Mouse (Mus musculus): ENCODE results near the gene Hsf2bp. TPM values are rescaled to one million over a fixed set of nuclear protein-coding genes. Genes with fewer than 3 reads are reported as not detected.
A peak's percentile ranks its signal among the peaks of the same experiment; 100 is the strongest.

The Hsf2bp gene
- total RNA-seq, 2 experiments from 2014 or later: 0.84 to 1.0 TPM

DNA sequence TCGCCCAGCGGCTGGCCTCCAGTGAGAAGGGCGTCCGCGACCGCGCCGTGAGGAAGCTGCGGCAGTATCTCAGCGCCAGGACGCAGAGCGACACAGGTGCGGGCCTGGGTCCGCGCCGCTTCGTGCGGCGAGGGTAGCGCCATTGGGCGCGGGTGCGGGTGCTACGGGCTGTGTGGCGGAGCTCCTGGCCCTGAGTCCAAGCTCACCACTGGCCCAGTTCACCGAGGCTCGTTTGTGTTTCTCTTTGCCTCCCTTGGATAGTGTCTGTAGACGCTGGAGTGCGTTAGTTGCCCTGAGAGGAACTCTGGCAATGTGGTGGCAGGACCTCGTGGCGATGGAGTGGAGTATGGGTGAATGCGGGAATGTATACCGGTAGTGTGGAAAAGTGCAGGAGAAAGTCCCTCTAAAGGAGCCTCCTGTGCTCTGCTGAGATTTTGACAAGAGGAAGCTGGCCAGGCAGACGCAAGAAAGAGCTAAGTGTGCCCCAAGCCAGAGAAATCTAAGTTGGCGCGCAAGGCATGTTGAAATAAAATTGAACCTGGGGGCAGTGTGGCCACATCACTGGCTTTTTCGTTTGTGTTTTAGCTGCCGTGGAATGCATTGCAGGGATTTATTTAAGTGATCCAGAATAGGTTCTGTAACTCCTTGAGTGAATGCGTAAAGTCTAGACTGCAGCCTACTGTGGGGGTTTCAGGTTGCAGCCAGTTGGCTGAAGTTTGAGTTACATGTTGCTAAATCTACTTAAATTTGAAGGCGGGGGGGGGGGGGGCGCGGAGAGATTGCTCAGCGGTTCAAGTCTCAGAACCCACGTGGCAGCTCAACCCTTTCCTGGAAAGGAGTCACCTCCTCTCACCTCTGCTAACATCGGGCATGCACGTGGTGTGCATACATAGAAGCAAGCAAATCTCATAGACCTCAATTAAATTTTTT, 625 bp upstream of the Hsf2bp start:
- DNase-seq (ENCODE audit: extremely low spot score in 1 of 2, low spot score in 1 of 2): no peak

DNA sequence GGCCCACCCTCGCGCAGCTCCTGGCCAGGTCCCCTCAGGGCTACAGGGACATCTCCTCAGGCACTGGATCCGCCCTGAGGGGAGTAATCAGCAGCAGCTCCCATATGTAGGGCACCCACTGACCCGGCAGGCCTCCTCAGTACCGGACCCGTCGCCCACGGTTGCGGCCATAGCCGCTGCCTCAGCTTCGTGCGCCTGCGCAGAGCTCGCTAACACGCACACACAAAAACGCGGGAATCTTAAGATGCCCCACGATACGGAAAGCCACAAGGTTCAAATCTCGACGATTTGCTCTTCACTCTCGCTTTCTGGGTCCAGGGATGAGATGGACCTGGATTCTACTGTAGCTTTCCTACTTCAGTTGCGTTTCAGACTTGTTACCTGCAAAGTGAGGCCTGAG, 1.8 kb downstream of the Hsf2bp start:
- DNase-seq (ENCODE audit: extremely low spot score in 1 of 2, low spot score in 1 of 2): no peak

DNA sequence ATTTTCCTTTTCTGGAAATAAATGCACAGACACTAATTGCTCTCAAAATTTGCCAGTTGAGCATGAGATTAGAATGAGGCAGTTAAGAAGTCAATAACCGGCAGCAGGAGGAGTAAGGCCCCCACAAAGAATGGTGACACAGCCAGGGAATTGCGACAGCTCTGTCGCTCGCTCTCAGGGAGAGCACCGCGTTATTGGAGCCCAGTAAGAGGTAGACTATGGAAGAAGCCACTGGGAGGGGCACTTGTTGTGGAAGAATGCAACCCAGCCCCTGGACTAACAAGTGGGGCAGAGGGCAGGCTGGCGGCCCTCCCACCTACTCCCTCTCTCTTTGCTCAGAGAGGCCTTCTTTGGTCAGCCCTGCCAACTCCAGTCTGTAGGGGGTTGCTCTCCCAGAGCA, 4.5 kb downstream of the Hsf2bp start:
- DNase-seq (ENCODE audit: extremely low spot score in 1 of 2, low spot score in 1 of 2): no peak

DNA sequence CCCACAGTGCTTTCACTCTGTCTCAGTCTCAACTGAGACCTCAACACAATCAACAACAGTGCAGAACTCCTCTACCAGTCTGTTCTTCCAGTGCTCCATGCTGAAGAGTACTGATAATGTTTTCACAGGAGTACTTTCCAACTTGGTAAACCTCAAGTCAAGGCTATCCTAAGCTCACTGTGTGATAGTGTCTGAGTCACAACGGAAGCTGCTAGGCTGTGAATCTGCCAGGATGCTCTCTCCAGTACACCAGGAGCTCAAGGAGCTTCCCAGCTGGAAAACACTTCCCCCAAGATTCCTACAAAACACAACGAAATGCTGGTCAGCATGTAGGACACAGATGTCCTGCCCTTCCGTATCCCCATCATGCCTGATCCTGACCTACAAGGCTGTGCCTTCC, 7.8 kb downstream of the Hsf2bp start:
- no peak for DNase-seq (ENCODE audit: extremely low spot score in 1 of 2, low spot score in 1 of 2)

DNA sequence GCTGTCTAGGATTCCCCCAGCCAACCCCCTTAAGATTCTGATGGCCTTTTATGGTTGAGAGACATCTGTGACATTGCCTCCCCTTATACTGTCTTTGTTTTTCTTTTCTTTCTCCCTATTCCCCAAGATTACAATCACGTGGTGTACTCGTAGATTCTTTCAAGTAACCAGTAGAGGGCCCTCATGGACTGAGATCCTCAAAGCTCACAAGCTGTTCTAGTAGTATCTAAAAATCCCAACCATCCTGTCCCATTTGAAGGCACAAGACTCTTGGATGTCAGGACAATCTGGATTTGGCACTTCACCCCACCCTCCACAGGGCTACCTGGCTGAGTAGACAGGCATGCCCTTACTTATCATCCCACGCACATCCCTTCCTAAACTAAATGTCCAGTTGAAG, 8.5 kb downstream of the Hsf2bp start:
- no peak for DNase-seq (ENCODE audit: extremely low spot score in 1 of 2, low spot score in 1 of 2)

DNA sequence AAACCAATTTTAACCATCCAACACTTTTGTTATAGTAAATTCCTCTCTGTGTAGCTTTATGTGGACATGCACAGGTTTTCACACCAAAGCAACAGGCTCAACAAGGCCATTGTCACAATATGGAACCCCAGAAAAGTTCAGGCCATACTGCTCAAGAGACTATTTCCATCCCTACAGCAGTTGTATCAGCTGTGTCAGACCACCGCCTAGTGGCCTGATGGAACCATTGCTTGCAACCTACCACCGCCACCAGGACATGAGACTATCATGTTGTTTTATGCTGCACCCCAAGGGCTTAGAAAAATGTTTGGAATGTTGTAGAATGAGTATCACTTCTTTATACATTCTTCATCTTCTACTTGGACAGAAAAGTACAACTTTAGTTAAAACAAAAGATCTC, 10.8 kb downstream of the Hsf2bp start:
- peak; percentile 18 to 65 for DNase-seq (ENCODE audit: extremely low spot score in 1 of 2, low spot score in 1 of 2)

DNA sequence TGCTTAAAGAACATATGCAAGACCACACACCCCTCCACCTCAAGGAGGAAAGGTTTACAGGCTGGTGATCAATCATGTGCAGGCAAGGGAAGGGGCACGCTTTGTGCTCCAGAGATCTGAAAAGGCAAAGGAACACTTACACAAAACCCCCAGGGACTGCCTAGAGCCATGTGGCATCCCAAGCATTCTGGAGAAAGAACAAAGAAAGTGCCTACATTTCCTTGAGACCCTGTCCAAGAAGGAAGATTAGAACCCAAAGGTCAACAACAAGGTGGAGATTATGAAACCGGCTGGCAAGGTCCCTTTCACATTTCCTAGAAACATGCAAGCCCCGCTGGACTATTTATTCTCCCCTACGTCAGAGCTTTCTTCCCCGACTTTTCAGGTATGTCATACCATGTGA, 11.5 kb downstream of the Hsf2bp start:
- DNase-seq (ENCODE audit: extremely low spot score in 1 of 2, low spot score in 1 of 2): no peak

DNA sequence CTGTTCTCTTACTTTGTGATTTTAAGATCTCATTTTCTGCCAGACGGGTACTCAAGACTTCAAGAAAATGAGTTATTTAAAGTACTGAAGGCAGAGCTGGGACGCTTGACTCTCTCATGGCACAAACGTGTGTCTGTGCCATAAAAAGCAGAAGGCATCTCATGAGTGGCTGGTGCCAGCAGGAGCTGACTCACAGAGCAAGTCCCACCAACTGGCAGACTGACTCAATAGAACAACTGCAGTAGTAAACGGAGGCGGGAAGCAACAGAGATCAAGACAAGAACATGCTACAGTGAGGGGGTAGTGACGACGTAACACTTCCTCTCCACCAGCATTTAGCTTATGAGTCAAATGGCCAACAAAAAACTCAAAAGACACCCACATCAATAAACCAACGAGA, 13.1 kb downstream of the Hsf2bp start:
- DNase-seq (ENCODE audit: extremely low spot score in 1 of 2, low spot score in 1 of 2): peak; percentile 34 to 44

DNA sequence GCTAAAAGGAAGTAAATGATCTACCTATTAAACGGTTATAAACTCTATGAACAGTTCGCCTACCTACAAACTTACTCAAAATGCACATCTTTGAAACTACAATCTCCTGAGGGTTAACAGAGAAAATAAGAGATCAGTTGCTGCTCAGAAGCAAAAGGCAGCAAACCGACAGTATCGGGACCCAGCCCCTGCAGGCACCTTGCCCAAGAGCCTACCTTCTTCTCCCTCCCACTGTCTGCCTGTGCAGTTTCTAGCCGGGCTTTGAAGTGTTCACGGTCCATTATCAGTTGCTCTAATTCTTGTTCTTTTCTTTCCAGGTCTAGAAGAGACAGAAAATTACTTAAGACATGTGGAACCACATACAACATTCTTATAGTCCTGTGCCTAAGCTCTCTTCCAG, 13.6 kb downstream of the Hsf2bp start:
- DNase-seq (ENCODE audit: extremely low spot score in 1 of 2, low spot score in 1 of 2): no peak

DNA sequence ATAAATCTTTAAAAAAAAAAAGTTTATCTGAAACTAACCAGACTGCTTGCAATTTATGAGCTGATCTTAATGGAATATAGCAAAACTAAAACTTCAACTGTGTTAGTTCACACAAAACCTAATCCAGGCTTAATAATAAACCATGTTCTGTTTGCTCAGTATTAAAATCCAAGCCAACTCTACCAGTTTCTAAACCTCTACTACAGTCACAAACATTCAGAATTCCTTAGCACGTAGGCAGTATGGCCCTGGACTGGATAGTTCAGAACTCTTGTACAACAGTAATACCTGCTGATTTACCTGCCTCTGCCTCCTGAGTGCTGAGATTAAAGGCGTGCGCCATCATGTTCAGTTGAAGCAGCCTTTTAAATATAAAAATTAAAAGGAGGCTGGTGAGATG, 14.2 kb downstream of the Hsf2bp start:
- DNase-seq (ENCODE audit: extremely low spot score in 1 of 2, low spot score in 1 of 2): no peak

DNA sequence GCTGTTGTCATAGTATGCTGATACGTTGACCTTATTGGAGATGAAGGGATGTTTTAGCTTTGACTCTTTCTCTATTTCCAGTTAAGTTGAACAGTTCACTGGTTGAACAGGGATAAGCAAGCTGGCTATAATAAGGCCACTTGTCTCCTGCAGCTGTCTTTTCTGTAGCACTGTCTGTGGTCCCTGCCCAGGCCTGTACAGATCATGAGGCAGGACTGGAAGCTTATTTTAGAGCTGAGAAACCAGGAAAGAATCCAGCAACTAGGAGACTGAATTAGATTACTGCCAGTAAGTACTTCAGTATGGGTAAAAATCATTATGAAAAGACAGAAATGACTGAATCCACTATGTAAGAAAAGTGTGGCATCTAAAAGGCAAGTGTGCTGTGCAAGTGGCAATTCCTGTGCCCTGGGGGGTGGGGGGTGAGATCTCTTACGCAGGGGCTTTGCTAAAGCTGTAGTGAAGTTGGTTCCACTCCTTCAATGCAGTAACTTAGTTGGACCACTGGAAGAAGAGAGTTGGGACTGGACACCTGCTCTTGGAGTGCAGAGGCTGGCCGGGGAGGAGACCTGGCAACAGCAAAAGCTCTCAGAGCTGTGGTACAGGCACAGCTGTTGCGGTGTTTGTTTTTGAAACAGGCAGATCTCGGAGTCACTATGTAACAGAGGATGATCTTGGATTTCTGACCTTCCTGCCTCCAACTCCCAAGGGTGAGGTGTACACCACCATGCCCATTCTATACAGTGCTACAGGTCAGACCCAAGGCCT, 17.8 kb downstream of the Hsf2bp start:
- no peak for DNase-seq (ENCODE audit: extremely low spot score in 1 of 2, low spot score in 1 of 2)

DNA sequence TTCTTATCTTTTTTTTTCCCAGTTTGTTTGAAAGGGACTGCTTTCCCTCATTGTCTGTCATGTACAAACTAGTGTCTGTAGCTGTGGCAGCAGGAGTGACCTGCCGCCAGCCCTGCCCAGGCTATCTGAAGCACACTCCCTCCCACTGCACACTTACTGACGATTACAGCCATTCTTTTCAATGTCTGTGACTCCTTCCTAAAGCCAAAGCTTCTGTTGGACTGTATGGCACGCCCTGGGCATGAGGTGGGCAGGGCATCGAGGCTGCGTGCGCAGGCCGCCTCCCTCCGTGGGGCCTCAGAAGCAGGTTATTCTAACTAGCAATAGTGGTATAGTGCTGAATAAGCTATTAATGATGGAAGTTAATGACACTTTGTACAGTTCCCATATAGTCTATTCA, 19.7 kb downstream of the Hsf2bp start:
- DNase-seq (ENCODE audit: extremely low spot score in 1 of 2, low spot score in 1 of 2): no peak

DNA sequence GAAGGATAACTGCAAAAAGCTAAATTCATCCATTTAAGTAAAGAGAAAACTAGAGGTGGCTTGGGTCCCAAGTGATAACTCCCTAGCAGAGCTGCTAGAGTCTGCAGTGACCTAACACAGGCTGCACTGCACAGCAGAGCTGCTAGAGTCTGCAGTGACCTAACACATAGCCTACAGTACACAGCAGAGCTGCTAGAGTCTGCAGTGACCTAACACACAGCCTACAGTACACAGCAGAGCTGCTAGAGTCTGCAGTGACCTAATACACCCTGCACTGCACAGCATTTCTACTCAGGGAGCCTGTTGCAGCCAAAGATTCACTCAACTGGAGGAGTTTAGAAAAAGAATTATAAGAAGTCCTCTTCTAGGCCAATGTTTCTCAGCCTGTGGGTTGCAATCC, 22.5 kb downstream of the Hsf2bp start:
- DNase-seq (ENCODE audit: extremely low spot score in 1 of 2, low spot score in 1 of 2): no peak

DNA sequence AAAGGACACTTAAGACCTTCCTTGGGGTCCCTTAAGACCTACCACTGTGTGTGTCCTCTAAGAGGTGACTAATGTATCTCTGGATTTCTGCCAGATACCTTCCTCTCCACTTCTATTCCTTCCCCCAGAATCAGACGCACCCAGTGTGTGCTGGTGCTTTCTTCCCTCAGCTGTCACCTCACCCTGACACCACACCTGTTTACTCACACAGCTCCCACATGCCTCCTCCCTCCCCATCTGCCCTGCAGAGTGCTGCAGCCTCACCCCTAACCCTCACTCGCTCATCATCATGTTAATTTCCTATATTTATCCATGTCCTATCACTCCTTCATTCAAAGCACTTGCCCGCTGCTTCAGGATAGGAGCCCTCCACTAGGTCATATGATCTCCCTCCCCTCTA, 23.9 kb downstream of the Hsf2bp start:
- DNase-seq (ENCODE audit: extremely low spot score in 1 of 2, low spot score in 1 of 2): no peak

DNA sequence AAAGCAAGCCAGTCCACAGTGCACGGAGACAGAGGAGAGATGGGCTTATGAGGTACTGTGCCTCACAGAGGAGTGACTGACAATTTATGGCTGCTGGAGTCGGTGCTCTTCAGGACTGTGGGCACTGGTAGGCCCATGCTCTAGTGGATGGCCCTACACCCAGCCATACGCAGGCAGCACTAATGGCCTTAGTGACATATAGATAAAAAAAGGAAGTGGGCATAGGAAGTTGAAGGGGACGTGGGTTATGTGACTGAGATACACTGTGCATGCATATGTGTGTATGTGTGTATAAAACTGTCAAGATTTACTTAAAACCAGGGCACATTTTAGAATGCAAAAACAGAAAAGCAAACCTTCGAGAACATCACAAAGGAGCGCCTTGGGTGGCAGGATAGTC, 24.5 kb downstream of the Hsf2bp start:
- no peak for DNase-seq (ENCODE audit: extremely low spot score in 1 of 2, low spot score in 1 of 2)

DNA sequence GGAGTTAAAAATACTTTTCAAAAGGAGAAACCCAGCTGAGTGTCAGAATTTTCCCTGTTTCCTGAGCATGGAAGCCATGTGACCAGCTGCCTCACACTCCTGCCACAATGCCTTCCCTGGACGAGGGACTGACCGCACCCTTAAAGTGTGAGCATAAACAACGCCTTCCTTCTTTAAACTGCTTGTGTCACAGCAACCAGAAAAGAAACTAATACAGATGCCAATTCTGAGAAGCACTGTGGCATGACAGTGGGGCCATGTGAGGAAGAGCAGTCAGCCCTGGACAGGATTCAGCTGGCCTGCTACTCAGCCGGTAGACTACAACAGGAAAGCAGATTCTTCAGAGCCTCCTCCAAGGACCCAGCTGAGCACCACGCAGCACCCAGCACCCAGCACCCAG, 29.3 kb downstream of the Hsf2bp start:
- no peak for DNase-seq (ENCODE audit: extremely low spot score in 1 of 2, low spot score in 1 of 2)

DNA sequence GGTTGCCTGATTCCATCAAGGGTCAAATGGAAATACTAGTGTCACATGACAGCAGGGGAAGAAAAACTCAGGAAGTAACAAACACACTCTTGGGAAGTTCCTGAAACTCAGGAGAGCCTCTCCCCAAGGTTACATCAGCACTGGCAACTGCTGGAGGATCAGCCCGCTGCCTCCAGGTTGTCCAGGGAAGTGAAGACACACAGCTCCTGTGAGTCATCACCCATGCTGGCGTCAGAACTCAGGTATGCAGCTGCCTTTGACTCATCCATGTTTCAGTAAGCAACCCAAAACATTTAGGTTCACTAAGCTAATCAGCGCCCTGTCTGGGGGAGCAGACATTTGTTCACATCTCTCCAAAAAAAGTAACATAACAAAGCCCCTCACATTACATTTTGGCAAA, 32.9 kb downstream of the Hsf2bp start:
- no peak for DNase-seq (ENCODE audit: extremely low spot score in 1 of 2, low spot score in 1 of 2)

DNA sequence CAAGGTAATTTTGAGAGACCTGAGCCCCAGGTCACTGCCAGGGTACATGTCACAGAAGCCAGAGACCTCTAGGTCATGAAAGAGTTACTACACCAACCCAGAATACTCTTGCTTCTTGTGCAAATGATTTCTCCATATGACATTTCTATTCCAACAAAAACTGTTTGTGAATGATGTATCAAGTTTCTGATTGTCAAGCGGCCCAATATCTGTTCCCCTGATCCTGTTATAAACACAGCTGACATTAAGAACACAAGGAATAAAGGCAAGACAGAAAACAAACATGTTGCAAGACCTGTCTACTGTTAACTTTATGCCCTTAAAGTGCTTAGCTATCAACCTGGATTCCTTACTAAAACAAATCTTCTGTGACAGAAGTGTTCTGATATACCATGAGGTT, 37.8 kb downstream of the Hsf2bp start:
- no peak for DNase-seq (ENCODE audit: extremely low spot score in 1 of 2, low spot score in 1 of 2)

DNA sequence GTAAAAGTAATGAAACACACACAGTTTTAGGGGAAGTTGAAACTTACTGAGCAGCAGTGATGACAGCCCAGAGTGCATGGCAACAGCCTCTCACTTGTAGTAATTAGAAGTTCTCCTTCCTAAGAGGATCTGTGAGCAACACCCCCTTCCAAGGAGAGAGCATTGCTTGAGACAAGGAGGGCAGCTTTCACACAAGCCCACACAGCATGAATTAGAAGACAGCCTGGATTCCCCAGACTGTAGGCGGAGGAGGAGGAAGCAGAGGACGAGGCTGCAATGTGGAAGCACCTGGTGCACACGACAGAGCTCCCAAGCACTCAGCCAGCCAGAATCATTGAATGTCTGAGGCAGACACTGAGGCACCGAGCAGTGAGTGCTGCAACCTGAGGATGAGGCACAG, 39.8 kb downstream of the Hsf2bp start:
- no peak for DNase-seq (ENCODE audit: extremely low spot score in 1 of 2, low spot score in 1 of 2)

DNA sequence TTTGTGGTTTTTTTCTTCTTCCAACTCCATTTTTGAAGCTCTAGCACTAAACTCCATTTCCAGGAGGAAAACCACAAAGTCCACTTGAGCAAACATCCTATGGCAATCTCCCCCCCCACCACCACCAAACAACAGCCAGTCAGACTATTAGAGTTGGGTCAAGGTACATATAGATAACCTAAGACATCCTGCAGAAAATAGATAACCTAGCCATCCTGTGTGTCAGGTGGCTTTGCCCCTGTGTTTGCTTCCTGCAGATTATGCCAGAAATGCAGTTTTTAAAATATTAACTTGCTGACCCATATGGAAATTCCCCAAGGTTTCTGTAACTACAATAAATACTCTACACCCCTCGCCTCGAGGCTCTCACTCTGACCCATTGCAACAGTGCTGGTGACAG, 40.4 kb downstream of the Hsf2bp start:
- DNase-seq (ENCODE audit: extremely low spot score in 1 of 2, low spot score in 1 of 2): no peak

DNA sequence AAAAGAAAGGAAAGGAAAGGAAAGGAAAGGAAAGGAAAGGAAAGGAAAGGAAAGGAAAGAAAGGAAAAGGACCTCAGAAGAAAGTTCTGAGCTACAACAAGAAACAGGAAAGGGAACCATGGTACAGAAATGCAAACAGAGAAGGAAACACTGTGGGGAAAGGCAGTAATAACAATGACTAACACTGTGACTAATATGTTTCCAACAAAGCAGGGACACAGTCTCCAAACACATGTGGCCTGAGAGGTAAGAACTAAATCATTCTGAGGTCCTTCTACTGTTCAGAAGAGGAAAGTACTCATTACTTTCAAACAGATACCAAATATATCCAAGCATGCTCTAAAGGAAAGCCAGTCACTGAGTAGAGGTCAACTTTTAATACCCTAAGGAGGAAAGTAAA, 42.0 kb downstream of the Hsf2bp start:
- no peak for DNase-seq (ENCODE audit: extremely low spot score in 1 of 2, low spot score in 1 of 2)

DNA sequence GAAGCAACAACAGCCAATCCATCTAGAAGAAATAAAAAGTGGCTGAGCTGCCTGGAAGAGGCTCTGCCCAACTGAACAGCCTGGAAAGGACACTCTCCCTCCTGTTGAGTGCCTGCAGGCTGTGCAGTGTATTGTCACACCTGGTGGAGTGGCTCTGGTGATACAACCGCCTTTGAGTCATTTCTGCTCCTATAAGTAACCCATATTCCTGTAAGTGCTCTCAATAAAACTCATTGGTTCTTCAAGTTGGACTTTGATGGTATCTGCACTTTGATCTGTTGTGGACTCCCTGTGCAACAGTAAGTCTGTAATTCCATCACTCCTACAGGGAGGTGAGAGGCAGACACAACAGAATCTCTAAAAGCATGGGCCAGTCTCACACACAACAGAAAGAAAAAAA, 42.8 kb downstream of the Hsf2bp start:
- no peak for DNase-seq (ENCODE audit: extremely low spot score in 1 of 2, low spot score in 1 of 2)

Data from layer of hippocampus, postnatal 25 days (tissue).